Mouse (Mus musculus) bone marrow macrophage, adult 2 months (primary cell): ENCODE measurements around the gene Zfp654.

Experiments used
- CTCF ChIP-seq: IDR thresholded peaks from 2 replicates; pipeline ENCODE4 v1.5.1; 2012; ENCODE audit warnings: low read depth, mild to moderate bottlenecking, low read length, moderate library complexity
- POLR2A ChIP-seq: IDR thresholded peaks from 2 replicates; pipeline ENCODE4 v1.6.1; 2012; ENCODE audit warnings: mild to moderate bottlenecking, low read depth, low read length, borderline replicate concordance

- TF ChIP-seq CTCF (no peak), POLR2A (no peak)
Measured at GRCm38 (mm10) chr16:64803041-64803440, 48.4 kb downstream of the Zfp654 start.
